ENCODE assay signal across 12 mouse cellular contexts in the genomic region with DNA sequence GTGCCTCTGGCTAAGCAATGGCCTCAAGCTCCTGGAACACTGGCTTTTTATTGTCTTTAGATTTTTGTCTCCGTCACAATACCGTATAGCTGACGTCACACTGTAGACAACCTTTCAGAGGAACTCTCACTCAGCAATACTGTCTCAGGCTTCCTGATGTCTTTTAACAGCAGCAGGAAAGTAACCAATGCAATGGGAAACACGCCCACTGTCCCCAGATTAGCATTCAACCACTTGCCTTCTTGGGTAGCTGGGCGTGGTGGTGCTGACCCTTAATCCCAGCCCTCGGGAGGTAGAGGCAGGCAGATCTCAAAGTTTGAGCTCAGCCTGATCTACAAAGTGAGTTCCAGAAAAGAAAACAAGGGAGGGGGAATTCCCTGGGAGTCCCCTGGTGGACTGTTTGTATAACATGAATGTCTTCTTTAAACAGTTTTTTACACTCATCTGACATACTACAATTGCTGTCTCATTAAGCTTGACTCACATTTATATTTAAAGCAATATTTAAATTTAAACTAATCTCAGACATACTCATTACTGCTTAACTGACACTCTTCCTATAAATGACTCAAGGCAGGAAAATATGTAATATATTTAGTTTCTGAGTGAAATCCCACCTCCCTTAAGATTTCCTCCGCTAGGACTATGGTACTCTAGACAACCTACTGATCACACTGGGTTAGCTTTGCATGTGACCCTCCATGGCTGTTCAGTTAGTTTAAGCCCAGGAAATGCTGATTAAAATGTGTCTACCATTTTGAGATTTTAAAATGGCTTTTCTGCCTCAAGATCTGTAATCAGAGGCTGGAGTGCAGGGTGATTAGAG. TPM values are rescaled to one million over a fixed set of nuclear protein-coding genes. Genes with fewer than 3 reads are reported as not detected.
DNase-seq lines count a peak whose midpoint lies in the region; ATAC-seq lines count a peak whose summit lies in the region.
"Had no signal": no experiment of that assay in that cellular context is flagged by ENCODE, and none has a peak within 500 bp of the region (broad histone marks: within the 10 kb centered on the region; RNA-seq: fewer than 3 reads in every experiment).

No protein-coding gene starts in this region.

- H3K27ac ChIP-seq in hindbrain, embryonic 14.5 days, result peak overlapping the region; percentile 70
- H3K27ac ChIP-seq in midbrain, embryonic 11.5 days (ENCODE audit: low read depth, low read length), result peak overlapping the region; percentile 50

- H3K4me3 ChIP-seq in hindbrain, embryonic 14.5 days (replicated peaks; ENCODE audit: low read length), result no peak overlapping the region
- H3K4me3 ChIP-seq in midbrain, embryonic 11.5 days (ENCODE audit: low read depth, low read length), result no peak overlapping the region
- H3K4me3 ChIP-seq: embryonic facial prominence, embryonic 12.5 days had no signal

- H3K9ac ChIP-seq in hindbrain, embryonic 14.5 days, result 0 out of 2 replicates have a peak overlapping the region, but pooled peaks have one; percentile 31
- peak overlapping the region; percentile 33; the same call in 1 of the 2 replicates for H3K9ac ChIP-seq in midbrain, embryonic 11.5 days (ENCODE audit: low read length)
- H3K9ac ChIP-seq: embryonic facial prominence, embryonic 12.5 days had no signal

- H3K27me3 ChIP-seq in hindbrain, embryonic 14.5 days (ENCODE audit: control insufficient read depth, insufficient read depth, low read length), result no peaks in the 10 kb centered on the region
- no peaks in the 10 kb centered on the region for H3K27me3 ChIP-seq in midbrain, embryonic 11.5 days (ENCODE audit: control insufficient read depth, insufficient read depth, low read length)
- H3K27me3 ChIP-seq: embryonic facial prominence, embryonic 12.5 days had no signal

- intact Hi-C loops in heart, postnatal 36 days (cut with DNase I), result no loop called here

- H3K36me3 ChIP-seq in hindbrain, embryonic 14.5 days (replicated peaks; ENCODE audit: control insufficient read depth, insufficient read depth), result peaks cover 37% of the 10 kb centered on the region
- H3K36me3 ChIP-seq in midbrain, embryonic 11.5 days (ENCODE audit: control insufficient read depth, insufficient read depth, low read length), result peaks cover 3% of the 10 kb centered on the region; the same call in 1 of the 2 replicates

- 0 out of 2 replicates have a peak, but pooled peaks have one; percentile 31 for ATAC-seq in hindbrain, embryonic 14.5 days (ENCODE audit: low FRiP score)
- ATAC-seq in midbrain, embryonic 11.5 days (ENCODE audit: low FRiP score), result peak; percentile 40

- WGBS in hindbrain, embryonic 14.5 days, result 46% methylated on average over 7 of the region's 7 CpGs
- WGBS in midbrain, embryonic 11.5 days, result 51% methylated on average over 7 of the region's 7 CpGs

- peaks cover 16% of the 10 kb centered on the region for H3K4me1 ChIP-seq in hindbrain, embryonic 14.5 days (replicated peaks; ENCODE audit: control insufficient read depth, insufficient read depth, low read length)
- H3K4me1 ChIP-seq in midbrain, embryonic 11.5 days (ENCODE audit: control insufficient read depth, insufficient read depth, low read length), result peaks cover 16% of the 10 kb centered on the region

- peaks cover 1% of the 10 kb centered on the region; the same call in 1 of the 2 replicates for H3K9me3 ChIP-seq in hindbrain, embryonic 14.5 days (ENCODE audit: control insufficient read depth, low read length)
- H3K9me3 ChIP-seq in midbrain, embryonic 11.5 days (ENCODE audit: control insufficient read depth, low read length), result no peaks in the 10 kb centered on the region
- H3K9me3 ChIP-seq: embryonic facial prominence, embryonic 12.5 days had no signal

- peak; percentile 75 for DNase-seq in heart, adult 11 months
- no peak for DNase-seq in heart, postnatal 36 days
- peak; percentile 62 for DNase-seq in ES-CJ7 (ENCODE audit: low read depth, low spot score)
- no peak for DNase-seq in hindbrain, embryonic 14.5 days (ENCODE audit: low spot score)
- DNase-seq in midbrain, embryonic 11.5 days (ENCODE audit: low spot score, missing footprints), result no peak
- DNase-seq in urinary bladder, postnatal 25 days (ENCODE audit: low spot score), result no peak
- DNase-seq in right cerebral cortex, postnatal 4 days, result no peak
- DNase-seq in ovary, adult 18-20 months (ENCODE audit: low spot score), result no peak
- DNase-seq: adrenal gland, postnatal 10 days; heart, postnatal 10 days had no signal

- no peak overlapping the region for H3K4me2 ChIP-seq in hindbrain, embryonic 14.5 days (replicated peaks)
- H3K4me2 ChIP-seq in midbrain, embryonic 11.5 days, result no peak overlapping the region
- H3K4me2 ChIP-seq: embryonic facial prominence, embryonic 12.5 days had no signal

RNA-seq across cellular contexts. Expression of gene Mpzl1, which starts 24.6 kb away (rescaled TPM):
- 10 to 100 TPM; 14.4 to 21.4 TPM for total RNA-seq in heart, postnatal 36 days (2021)
- polyA plus RNA-seq in hindbrain, embryonic 14.5 days (2014; fragmentation: Nextera tagmentation; extraction: Ambion mirVana), result 176 and 179 TPM in 2 replicates
- polyA plus RNA-seq in midbrain, embryonic 11.5 days (2014; fragmentation: Nextera tagmentation; extraction: Ambion mirVana), result 141 and 144 TPM in 2 replicates
- total RNA-seq: neutrophil, adult 5-6 weeks had no signal

Comparison
In these comparisons a context has a peak if more than half of its experiments do, and no peak if none do; other contexts are left out.
1. DNase-seq: peak in heart, adult 11 months (single experiment) and ES-CJ7 (single experiment); none in heart, postnatal 36 days (0 of 2), hindbrain, embryonic 14.5 days (single experiment), midbrain, embryonic 11.5 days (single experiment), urinary bladder, postnatal 25 days (single experiment), right cerebral cortex, postnatal 4 days (single experiment) and ovary, adult 18-20 months (single experiment).